Mouse (Mus musculus) lung, embryonic 14.5 days (tissue): ENCODE measurements at regions not wholly inside any gene's neighbourhood (a gene's known extent, or its start where the extent isn't known, plus 50 kb on each side); places are given as distances from the start of the nearest gene placed in this dataset.
A peak's percentile ranks its signal among the peaks of the same experiment; 100 is the strongest.

Experiments
- ATAC-seq: fragments of 200-750 bp; cut with Nextera tagmentation; 2 replicates; pipeline ENCODE4 v1.8.0; 2017; ENCODE audit warnings: mild to moderate bottlenecking, moderate TSS enrichment, moderate library complexity; ENCODE audit not compliant: insufficient read depth
- DNase-seq: peaks from one replicate; pipeline ENCODE4 v3.0.0-alpha.2; 2015
- H3K27ac ChIP-seq: fragments of 300-500 bp; sonication (generic); 2 replicates; pipeline ENCODE4 v1.5.1; 2014; ENCODE audit warnings: low read depth, mild to moderate bottlenecking, moderate library complexity
- H3K27me3 ChIP-seq: fragments of 300-500 bp; sonication (generic); 2 replicates; pipeline ENCODE4 v1.6.1; 2014; ENCODE audit warnings: low read length, control low read depth; ENCODE audit not compliant: insufficient read depth
- H3K36me3 ChIP-seq: fragments of 300-500 bp; sonication (generic); 2 replicates; pipeline ENCODE4 v1.6.1; 2014; ENCODE audit warnings: control low read depth; ENCODE audit not compliant: insufficient read depth
- H3K4me1 ChIP-seq: fragments of 300-500 bp; sonication (generic); 2 replicates; pipeline ENCODE4 v1.6.1; 2014; ENCODE audit warnings: antibody characterized with exemption, control low read depth; ENCODE audit not compliant: insufficient read depth
- H3K4me2 ChIP-seq: fragments of 300-500 bp; sonication (generic); 2 replicates; pipeline ENCODE4 v1.6.1; 2014; ENCODE audit warnings: mild to moderate bottlenecking
- H3K4me3 ChIP-seq: fragments of 300-500 bp; sonication (generic); 2 replicates; pipeline ENCODE4 v1.5.1; 2014; ENCODE audit warnings: low read depth, low read length
- H3K9ac ChIP-seq: fragments of 300-500 bp; sonication (generic); 2 replicates; pipeline ENCODE4 v1.6.1; 2014
- H3K9me3 ChIP-seq: fragments of 300-500 bp; sonication (generic); 2 replicates; pipeline ENCODE4 v1.6.1; 2016; ENCODE audit warnings: low read depth, low read length, control low read depth
- CTCF ChIP-seq: IDR thresholded peaks from 2 replicates; pipeline ENCODE4 v1.5.1; 2016; ENCODE audit warnings: antibody characterized with exemption, low read depth
- WGBS: fragments of 180-500 bp; shearing (Covaris S2); extraction: QIAGEN DNeasy Blood & Tissue Kit; methylation state at CpG from one replicate; pipeline ENCODE4 v1.1.7; 2014; 5-methylcytosine and 5-hydroxymethylcytosine counted together

- ATAC-seq (no peak), DNase-seq (no peak)
- Histone ChIP-seq H3K27me3 (no peaks in the 10 kb centered on the region), H3K4me3 (no peak overlapping the region), H3K9ac (no peak overlapping the region), H3K4me1 (no peaks in the 10 kb centered on the region), H3K9me3 (no peaks in the 10 kb centered on the region), H3K27ac (no peak overlapping the region), H3K36me3 (no peaks in the 10 kb centered on the region), H3K4me2 (no peak overlapping the region)
- TF ChIP-seq CTCF: no peak
- WGBS: 75% methylated on average over 2 of the region's 2 CpGs
Observed at GRCm38 (mm10) chr3:149461613-149462012, 471.3 kb upstream of the Adgrl2 start.

GRCm38 (mm10) chr3:149449376-149449775 lies 459.0 kb upstream of the Adgrl2 start:
- Histone ChIP-seq H3K4me1 (no peaks in the 10 kb centered on the region), H3K4me3 (no peak overlapping the region), H3K27me3 (no peaks in the 10 kb centered on the region), H3K36me3 (no peaks in the 10 kb centered on the region), H3K9me3 (no peaks in the 10 kb centered on the region), H3K9ac (no peak overlapping the region), H3K4me2 (no peak overlapping the region), H3K27ac (no peak overlapping the region)
- no peak for ATAC-seq
- TF ChIP-seq CTCF: no peak
- 85% methylated on average over 3 of the region's 3 CpGs for WGBS
- no peak for DNase-seq

GRCm38 (mm10) chr3:149445991-149446564 lies 455.7 kb upstream of the Adgrl2 start:
- H3K9ac ChIP-seq: no peak overlapping the region
- 47% methylated on average over 6 of the region's 6 CpGs for WGBS
- no peaks in the 10 kb centered on the region for H3K36me3 ChIP-seq
- no peaks in the 10 kb centered on the region for H3K9me3 ChIP-seq
- H3K4me1 ChIP-seq: no peaks in the 10 kb centered on the region
- H3K4me2 ChIP-seq: no peak overlapping the region
- H3K27me3 ChIP-seq: no peaks in the 10 kb centered on the region
- no peak overlapping the region for H3K27ac ChIP-seq
- ATAC-seq: no peak
- no peak overlapping the region for H3K4me3 ChIP-seq
- no peak for TF ChIP-seq CTCF
- DNase-seq: peak; percentile 31

GRCm38 (mm10) chr3:149444854-149445577 lies 454.7 kb upstream of the Adgrl2 start:
- no peaks in the 10 kb centered on the region for H3K36me3 ChIP-seq
- H3K4me1 ChIP-seq: no peaks in the 10 kb centered on the region
- TF ChIP-seq CTCF: peak; percentile 61
- H3K9ac ChIP-seq: peak overlapping the region; percentile 26; the same call in 1 of the 2 replicates
- H3K4me3 ChIP-seq: peak overlapping the region; percentile 38
- no peaks in the 10 kb centered on the region for H3K9me3 ChIP-seq
- peak overlapping the region; percentile 59 for H3K4me2 ChIP-seq
- peak; percentile 80 for ATAC-seq
- H3K27me3 ChIP-seq: no peaks in the 10 kb centered on the region
- H3K27ac ChIP-seq: no peak overlapping the region
- DNase-seq: peak; percentile 81
- WGBS: 5% methylated on average over 15 of the region's 15 CpGs

GRCm38 (mm10) chr3:149444377-149444776 lies 454.0 kb upstream of the Adgrl2 start:
- TF ChIP-seq CTCF: no peak
- Histone ChIP-seq H3K27me3 (no peaks in the 10 kb centered on the region), H3K9me3 (no peaks in the 10 kb centered on the region), H3K36me3 (no peaks in the 10 kb centered on the region), H3K27ac (no peak overlapping the region), H3K4me3 (peak overlapping the region; percentile 38; the same call in 1 of the 2 replicates), H3K9ac (no peak overlapping the region), H3K4me2 (peak overlapping the region; percentile 59), H3K4me1 (no peaks in the 10 kb centered on the region)
- no peak for DNase-seq
- no peak for ATAC-seq
- 59% methylated on average over 8 of the region's 8 CpGs for WGBS

- no peak for ATAC-seq
Observed at GRCm38 (mm10) chr3:149441227-149441626, 450.9 kb upstream of the Adgrl2 start.

GRCm38 (mm10) chr3:149437763-149438162 lies 447.4 kb upstream of the Adgrl2 start:
- Histone ChIP-seq H3K9me3 (no peaks in the 10 kb centered on the region), H3K9ac (no peak overlapping the region), H3K4me3 (no peak overlapping the region), H3K27me3 (no peaks in the 10 kb centered on the region), H3K4me2 (no peak overlapping the region), H3K36me3 (no peaks in the 10 kb centered on the region), H3K27ac (no peak overlapping the region), H3K4me1 (no peaks in the 10 kb centered on the region)
- 72% methylated on average over 8 of the region's 8 CpGs for WGBS
- ATAC-seq: no peak
- no peak for TF ChIP-seq CTCF
- DNase-seq: no peak

More at GRCm38 (mm10) chr3:149441227-149441626, 450.9 kb upstream of the Adgrl2 start:
- Histone ChIP-seq H3K9ac (no peak overlapping the region), H3K4me2 (no peak overlapping the region), H3K4me3 (no peak overlapping the region), H3K4me1 (no peaks in the 10 kb centered on the region), H3K27ac (no peak overlapping the region), H3K27me3 (no peaks in the 10 kb centered on the region), H3K36me3 (no peaks in the 10 kb centered on the region), H3K9me3 (no peaks in the 10 kb centered on the region)
- no peak for TF ChIP-seq CTCF
- no peak for DNase-seq
